Mouse (Mus musculus) forebrain, embryonic 16.5 days (tissue): Measurements from ENCODE around the gene Abat. TPM values are rescaled to one million over a fixed set of nuclear protein-coding genes. Genes with fewer than 3 reads are reported as not detected.
A peak's percentile ranks its signal among the peaks of the same experiment; 100 is the strongest.

Experiments
- ATAC-seq: fragments of 200-750 bp; cut with Nextera tagmentation; 2 replicates; pipeline ENCODE4 v1.8.0; 2017; ENCODE audit warnings: mild to moderate bottlenecking, moderate library complexity
- H3K27ac ChIP-seq: fragments of 300-500 bp; sonication (generic); 2 replicates; pipeline ENCODE4 v1.5.1; 2014; ENCODE audit warnings: low read length, control low read depth
- H3K27me3 ChIP-seq: fragments of 300-500 bp; sonication (generic); replicated peaks from 2 replicates; pipeline ENCODE4 v1.6.1; 2014; ENCODE audit warnings: low read length; ENCODE audit not compliant: control insufficient read depth, insufficient read depth
- H3K36me3 ChIP-seq: fragments of 300-500 bp; sonication (generic); 2 replicates; pipeline ENCODE4 v1.6.1; 2014; ENCODE audit not compliant: control insufficient read depth, insufficient read depth
- H3K4me1 ChIP-seq: fragments of 300-500 bp; sonication (generic); replicated peaks from 2 replicates; pipeline ENCODE4 v1.6.1; 2014; ENCODE audit warnings: low read length; ENCODE audit not compliant: control insufficient read depth, insufficient read depth
- H3K4me2 ChIP-seq: fragments of 300-500 bp; sonication (generic); 2 replicates; pipeline ENCODE4 v1.6.1; 2014; ENCODE audit warnings: mild to moderate bottlenecking, low read length, control low read depth
- H3K4me3 ChIP-seq: fragments of 300-500 bp; sonication (generic); replicated peaks from 2 replicates; pipeline ENCODE4 v1.5.1; 2014; ENCODE audit warnings: mild to moderate bottlenecking, low read length, control low read depth
- H3K9ac ChIP-seq: fragments of 300-500 bp; sonication (generic); replicated peaks from 2 replicates; pipeline ENCODE4 v1.6.1; 2014; ENCODE audit warnings: low read depth, low read length, control low read depth
- H3K9me3 ChIP-seq: fragments of 300-500 bp; sonication (generic); 2 replicates; pipeline ENCODE4 v1.6.1; 2016; ENCODE audit warnings: low read length; ENCODE audit not compliant: control insufficient read depth
- WGBS: fragments of 180-500 bp; shearing (Covaris S2); extraction: QIAGEN DNeasy Blood & Tissue Kit; methylation state at CpG from one replicate; pipeline ENCODE4 v1.1.7; 2014; 5-methylcytosine and 5-hydroxymethylcytosine counted together
- polyA plus RNA-seq: library from polyadenylated mRNA; unstranded; fragments of >200 nt; fragmentation: Nextera tagmentation; extraction: Ambion mirVana; gene quantifications from 2 replicates; pipeline ENCODE4 v1.2.1, GENCODE M21; 2015

The Abat gene
- polyA plus RNA-seq, 1 experiment from 2014 or later: 58.0 TPM

DNA sequence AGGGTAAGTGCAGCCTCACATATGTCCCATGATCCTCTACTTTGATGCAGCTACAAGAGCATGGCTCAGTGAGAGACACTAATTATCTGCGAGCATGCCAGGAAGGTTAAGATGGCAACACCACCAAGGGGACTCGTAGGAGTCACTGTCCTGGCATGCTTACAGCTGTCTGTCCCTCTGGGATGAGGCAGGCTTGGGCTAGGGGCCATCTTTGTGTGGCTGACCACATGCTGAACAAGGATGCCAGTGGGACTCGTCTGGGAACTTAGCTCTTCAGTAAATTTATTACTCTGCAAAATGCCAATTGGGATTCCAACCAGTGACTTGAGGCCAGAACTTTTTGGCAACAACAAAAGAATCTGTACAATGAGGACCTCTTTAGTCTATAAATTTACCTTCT is 62.9 kb downstream of the Abat start:
- no peaks in the 10 kb centered on the region for H3K4me1 ChIP-seq
- no peak overlapping the region for H3K4me2 ChIP-seq
- ATAC-seq: no peak
- H3K9me3 ChIP-seq: no peaks in the 10 kb centered on the region
- WGBS: 66% methylated on average over 3 of the region's 3 CpGs
- H3K9ac ChIP-seq: no peak overlapping the region
- no peaks in the 10 kb centered on the region for H3K27me3 ChIP-seq
- no peak overlapping the region for H3K4me3 ChIP-seq
- no peak overlapping the region for H3K27ac ChIP-seq
- no peaks in the 10 kb centered on the region for H3K36me3 ChIP-seq

DNA sequence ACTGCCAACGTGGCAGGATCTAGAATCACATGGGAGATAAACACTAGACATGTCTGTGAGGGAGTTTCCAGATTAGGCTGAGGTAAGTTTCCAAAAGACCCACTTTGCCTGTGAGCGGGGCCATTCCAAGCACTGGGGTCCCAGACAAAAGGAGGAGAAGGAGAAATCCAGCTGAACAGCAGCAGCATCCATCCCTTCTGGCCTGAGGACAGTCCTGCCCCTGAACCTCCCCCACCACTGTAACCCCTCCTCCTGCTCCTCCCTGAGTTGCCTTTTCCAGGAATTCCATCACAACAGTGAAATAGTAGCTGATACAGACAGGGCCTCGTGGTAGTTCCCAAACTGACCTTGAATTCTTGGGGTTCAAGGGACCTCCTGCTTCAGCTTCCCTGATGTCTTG is 63.7 kb downstream of the Abat start:
- Histone ChIP-seq H3K9me3 (no peaks in the 10 kb centered on the region), H3K4me3 (no peak overlapping the region), H3K36me3 (no peaks in the 10 kb centered on the region), H3K9ac (no peak overlapping the region), H3K4me2 (no peak overlapping the region), H3K27ac (no peak overlapping the region), H3K27me3 (no peaks in the 10 kb centered on the region), H3K4me1 (no peaks in the 10 kb centered on the region)
- WGBS: 76% methylated on average over 3 of the region's 3 CpGs
- no peak for ATAC-seq

DNA sequence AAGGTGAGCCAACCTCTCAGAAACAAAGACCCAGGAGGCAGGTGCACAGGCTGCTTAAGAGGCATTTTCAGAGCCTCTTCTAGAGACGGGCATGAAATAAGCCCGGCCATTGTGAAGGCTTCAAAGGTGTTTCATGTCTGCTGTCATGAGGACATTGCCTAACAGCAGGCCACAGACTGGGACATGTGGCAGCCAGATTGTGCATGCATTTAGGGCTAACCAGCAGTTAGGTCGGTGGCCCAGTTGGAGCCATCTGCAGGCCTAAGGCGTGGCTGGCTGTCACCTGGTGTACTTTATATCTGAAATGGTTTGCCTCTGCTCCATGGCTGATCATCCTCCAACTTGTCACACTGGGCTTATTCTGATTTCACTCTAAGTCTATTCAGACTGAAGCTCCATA is 65.1 kb downstream of the Abat start:
- 78% methylated on average over 4 of the region's 4 CpGs for WGBS
- no peak overlapping the region for H3K9ac ChIP-seq
- H3K9me3 ChIP-seq: peaks cover 4% of the 10 kb centered on the region; the same call in 1 of the 2 replicates
- no peak overlapping the region for H3K27ac ChIP-seq
- H3K4me1 ChIP-seq: no peaks in the 10 kb centered on the region
- no peak overlapping the region for H3K4me2 ChIP-seq
- no peak for ATAC-seq
- H3K27me3 ChIP-seq: no peaks in the 10 kb centered on the region
- peaks cover 8% of the 10 kb centered on the region for H3K36me3 ChIP-seq
- H3K4me3 ChIP-seq: no peak overlapping the region

DNA sequence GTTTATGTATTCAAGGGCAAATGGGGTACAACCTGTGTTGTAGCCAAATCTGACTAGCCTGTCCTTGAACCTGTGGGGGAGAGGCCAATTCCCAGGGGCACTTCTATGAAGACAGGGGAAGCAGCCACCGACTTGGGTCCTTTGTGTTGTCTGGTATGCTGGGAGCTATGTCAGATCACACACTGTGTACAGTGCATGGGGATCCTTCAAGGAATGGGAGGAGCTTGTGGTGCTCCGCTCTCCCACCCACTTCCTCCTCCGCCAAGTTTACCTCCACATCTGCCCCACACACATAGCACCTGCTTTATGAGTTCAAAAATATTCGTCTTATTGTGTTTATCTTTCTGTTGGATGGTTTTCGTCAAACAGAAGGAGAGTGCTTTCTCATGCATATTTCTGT is 66.3 kb downstream of the Abat start:
- no peak overlapping the region for H3K4me3 ChIP-seq
- H3K9ac ChIP-seq: no peak overlapping the region
- H3K9me3 ChIP-seq: peaks cover 4% of the 10 kb centered on the region; the same call in 1 of the 2 replicates
- no peaks in the 10 kb centered on the region; the same call in 1 of the 2 replicates for H3K27me3 ChIP-seq
- H3K27ac ChIP-seq: no peak overlapping the region
- WGBS: 78% methylated on average over 5 of the region's 5 CpGs
- no peaks in the 10 kb centered on the region for H3K4me1 ChIP-seq
- no peak overlapping the region for H3K4me2 ChIP-seq
- H3K36me3 ChIP-seq: peaks cover 8% of the 10 kb centered on the region
- ATAC-seq: no peak

GRCm38 (mm10) chr16:8581661-8582239 is 68.5 kb downstream of the Abat start:
- H3K36me3 ChIP-seq: peaks cover 11% of the 10 kb centered on the region
- H3K27ac ChIP-seq: no peak overlapping the region
- no peak overlapping the region for H3K4me3 ChIP-seq
- 92% methylated on average over 6 of the region's 6 CpGs for whole genome bisulfite sequencing
- no peak for ATAC-seq
- no peak overlapping the region for H3K4me2 ChIP-seq
- H3K27me3 ChIP-seq: no peaks in the 10 kb centered on the region; the same call in none of the 2 replicates
- H3K9ac ChIP-seq: no peak overlapping the region
- H3K9me3 ChIP-seq: peaks cover 4% of the 10 kb centered on the region; the same call in 1 of the 2 replicates
- H3K4me1 ChIP-seq: no peaks in the 10 kb centered on the region

DNA sequence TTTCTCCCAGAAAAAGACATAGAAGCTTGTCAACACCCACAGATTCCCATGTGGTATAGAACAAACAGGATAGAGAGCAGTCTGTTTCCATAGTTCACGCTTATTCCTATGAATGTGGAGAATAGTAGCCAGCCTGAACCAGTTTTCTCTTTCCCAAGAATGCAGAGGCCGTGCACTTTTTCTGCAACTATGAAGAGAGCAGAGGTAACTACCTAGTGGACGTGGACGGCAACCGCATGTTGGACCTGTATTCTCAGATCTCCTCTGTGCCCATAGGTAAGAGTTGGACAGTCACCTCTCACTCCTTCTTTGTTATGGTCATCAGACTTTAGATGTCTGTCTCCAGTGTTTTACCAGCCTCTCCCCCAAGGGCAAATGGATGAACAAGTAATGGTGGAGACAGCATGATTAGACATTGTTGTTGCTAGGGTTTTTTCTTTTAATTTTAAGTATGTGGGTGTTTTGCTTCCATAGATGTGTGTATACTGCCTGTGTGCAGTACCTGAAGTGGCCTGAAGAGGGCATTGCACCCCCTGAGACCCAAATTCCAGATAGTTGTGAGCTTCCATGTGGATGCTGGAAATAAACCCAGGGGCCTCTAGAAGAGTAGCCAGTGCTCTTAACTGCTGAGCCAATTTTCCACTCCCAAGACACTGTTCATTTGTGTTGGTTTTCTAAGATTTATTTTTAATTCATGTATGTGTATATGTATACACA is 69.5 kb downstream of the Abat start:
- Histone ChIP-seq H3K9me3 (peaks cover 4% of the 10 kb centered on the region; the same call in 1 of the 2 replicates), H3K9ac (no peak overlapping the region), H3K27me3 (no peaks in the 10 kb centered on the region; the same call in none of the 2 replicates), H3K36me3 (peaks cover 11% of the 10 kb centered on the region), H3K4me1 (no peaks in the 10 kb centered on the region), H3K27ac (no peak overlapping the region), H3K4me3 (no peak overlapping the region), H3K4me2 (no peak overlapping the region)
- 100% methylated on average over 5 of the region's 5 CpGs for WGBS
- no peak for ATAC-seq

GRCm38 (mm10) chr16:8584248-8584647 is 71.0 kb downstream of the Abat start:
- Histone ChIP-seq H3K4me2 (no peak overlapping the region), H3K4me1 (no peaks in the 10 kb centered on the region), H3K36me3 (peaks cover 11% of the 10 kb centered on the region), H3K27me3 (peaks cover 5% of the 10 kb centered on the region), H3K4me3 (no peak overlapping the region), H3K9me3 (peaks cover 4% of the 10 kb centered on the region; the same call in 1 of the 2 replicates), H3K27ac (no peak overlapping the region), H3K9ac (no peak overlapping the region)
- WGBS: 81% methylated on average over 1 of the region's 1 CpGs
- no peak for ATAC-seq

DNA sequence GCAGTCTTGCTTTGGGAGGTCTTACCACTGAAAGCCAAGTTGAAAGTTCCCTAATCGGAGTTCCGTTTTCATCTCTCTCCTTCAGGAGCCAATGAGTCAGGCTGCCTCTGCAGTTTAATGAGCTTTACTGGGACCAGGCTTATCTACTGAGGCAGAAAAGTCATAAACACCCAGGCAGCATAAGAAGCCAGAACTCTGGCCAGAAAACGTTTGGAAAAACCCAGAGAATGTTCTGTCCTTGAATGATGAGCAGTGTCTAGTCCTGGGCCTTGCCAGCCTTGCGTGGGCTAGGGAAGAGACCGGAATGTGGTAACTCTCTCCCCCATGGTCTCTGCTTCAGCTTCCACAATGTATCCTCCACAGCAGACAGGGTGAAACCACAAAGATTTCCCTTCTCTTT is 71.8 kb downstream of the Abat start:
- Histone ChIP-seq H3K4me3 (no peak overlapping the region), H3K4me2 (no peak overlapping the region), H3K9me3 (peaks cover 4% of the 10 kb centered on the region; the same call in 1 of the 2 replicates), H3K9ac (no peak overlapping the region), H3K36me3 (peaks cover 11% of the 10 kb centered on the region), H3K27ac (no peak overlapping the region), H3K4me1 (no peaks in the 10 kb centered on the region), H3K27me3 (peaks cover 5% of the 10 kb centered on the region)
- WGBS: 79% methylated on average over 5 of the region's 5 CpGs
- no peak for ATAC-seq

- no peaks in the 10 kb centered on the region for H3K9me3 ChIP-seq
- no peak overlapping the region for H3K4me3 ChIP-seq
- no peak overlapping the region for H3K27ac ChIP-seq
- no peaks in the 10 kb centered on the region for H3K36me3 ChIP-seq
- peaks cover 14% of the 10 kb centered on the region; the same call in 1 of the 2 replicates for H3K27me3 ChIP-seq
- H3K4me1 ChIP-seq: no peaks in the 10 kb centered on the region; the same call in 1 of the 2 replicates
- no peak overlapping the region for H3K4me2 ChIP-seq
- no peak overlapping the region for H3K9ac ChIP-seq
- ATAC-seq: peak; percentile 78
- WGBS: 51% methylated on average over 4 of the region's 4 CpGs
Observed at GRCm38 (mm10) chr16:8595411-8595810, 82.2 kb downstream of the Abat start.
